Mouse (Mus musculus): Measurements from ENCODE around the gene Slc15a2. TPM values are rescaled to one million over a fixed set of nuclear protein-coding genes. Genes with fewer than 3 reads are reported as not detected.

The Slc15a2 gene
- 1 to 10 TPM; 2.1 to 5.1 TPM for total RNA-seq (2021)
- long read RNA-seq, experiment 1, partial matches to known transcripts = 0 of 2 reads
- long read RNA-seq, experiment 1, other reads (novel, unspliced or antisense) = 2 of 2 reads
- long read RNA-seq, experiment 2, partial matches to known transcripts = 1 of 1 reads
- long read RNA-seq, experiment 2, other reads (novel, unspliced or antisense) = 0 of 1 reads

GRCm38 (mm10) chr16:36784594-36785313 lies at the start of gene Slc15a2:
Gene Slc15a2 (minus strand): TSS chr16:36784962.
- DNase-seq = peak; percentile 17 to 20

- DNase-seq = peak in 1 of 2 experiments; percentile 9
These were observed 44.1 kb upstream of the Slc15a2 start for GRCm38 (mm10) chr16:36828820-36829219.

- peak; percentile 87 to 89 for DNase-seq
These were observed 43.5 kb upstream of the Slc15a2 start, which contains the start of gene Iqcb1 for GRCm38 (mm10) chr16:36828054-36828786. Gene Iqcb1 (plus strand): TSS chr16:36828385.

GRCm38 (mm10) chr16:36827611-36828053 lies 42.9 kb upstream of the Slc15a2 start:
- no peak for DNase-seq

GRCm38 (mm10) chr16:36821474-36821873 lies 36.7 kb upstream of the Slc15a2 start:
- peak in 1 of 2 experiments; percentile 11 for DNase-seq

GRCm38 (mm10) chr16:36820747-36821146 lies 36.0 kb upstream of the Slc15a2 start:
- no peak for DNase-seq

GRCm38 (mm10) chr16:36820016-36820415 lies 35.3 kb upstream of the Slc15a2 start:
- no peak for DNase-seq

GRCm38 (mm10) chr16:36817321-36817926 lies 32.7 kb upstream of the Slc15a2 start:
- DNase-seq = peak; percentile 75 to 80

GRCm38 (mm10) chr16:36816916-36817315 lies 32.2 kb upstream of the Slc15a2 start:
- DNase-seq = no peak

- DNase-seq = no peak
These were observed 28.9 kb upstream of the Slc15a2 start for GRCm38 (mm10) chr16:36813680-36814079.

- DNase-seq = no peak
These were observed 23.9 kb upstream of the Slc15a2 start for GRCm38 (mm10) chr16:36808616-36809015.

GRCm38 (mm10) chr16:36802361-36802760 lies 17.6 kb upstream of the Slc15a2 start:
- DNase-seq = no peak

GRCm38 (mm10) chr16:36798334-36798733 lies 13.6 kb upstream of the Slc15a2 start:
- DNase-seq = no peak

GRCm38 (mm10) chr16:36794976-36795375 lies 10.2 kb upstream of the Slc15a2 start:
- DNase-seq = no peak

GRCm38 (mm10) chr16:36790166-36790565 lies 5.4 kb upstream of the Slc15a2 start:
- no peak for DNase-seq

GRCm38 (mm10) chr16:36786466-36786865 lies 1.7 kb upstream of the Slc15a2 start:
- DNase-seq = no peak

- no peak for DNase-seq
These were observed 616 bp downstream of the Slc15a2 start for GRCm38 (mm10) chr16:36784146-36784545.

- DNase-seq = no peak
These were observed 9.1 kb downstream of the Slc15a2 start for GRCm38 (mm10) chr16:36775658-36776057.

GRCm38 (mm10) chr16:36772996-36773395 lies 11.8 kb downstream of the Slc15a2 start:
- no peak for DNase-seq

GRCm38 (mm10) chr16:36771703-36772102 lies 13.1 kb downstream of the Slc15a2 start:
- no peak for DNase-seq

GRCm38 (mm10) chr16:36771244-36771643 lies 13.5 kb downstream of the Slc15a2 start:
- DNase-seq = no peak

- no peak for DNase-seq
These were observed 13.9 kb downstream of the Slc15a2 start for GRCm38 (mm10) chr16:36770830-36771229.
